Mouse (Mus musculus) frontal cortex, postnatal 10 days (tissue): ENCODE measurements around the gene Gm9376.

Experiments
- DNase-seq, 2 experiments: peaks; one replicate each; pipeline ENCODE4 v3.0.0; 2022; ENCODE audit warnings: low spot score in 2 of 2, mixed read lengths in 1 of 2

Gm9376 gene

GRCm38 (mm10) chr14:118266660-118267059 lies at the start of gene Gm9376:
Gene Gm9376, plus strand, starts transcription at chr14:118266960.
- no peak for DNase-seq

- DNase-seq = no peak
These were observed 45.9 kb upstream of the Gm9376 start for GRCm38 (mm10) chr14:118220885-118221284.

GRCm38 (mm10) chr14:118225061-118225743 lies 41.6 kb upstream of the Gm9376 start:
- DNase-seq = no peak

GRCm38 (mm10) chr14:118225911-118226310 lies 40.8 kb upstream of the Gm9376 start:
- no peak for DNase-seq

DNA sequence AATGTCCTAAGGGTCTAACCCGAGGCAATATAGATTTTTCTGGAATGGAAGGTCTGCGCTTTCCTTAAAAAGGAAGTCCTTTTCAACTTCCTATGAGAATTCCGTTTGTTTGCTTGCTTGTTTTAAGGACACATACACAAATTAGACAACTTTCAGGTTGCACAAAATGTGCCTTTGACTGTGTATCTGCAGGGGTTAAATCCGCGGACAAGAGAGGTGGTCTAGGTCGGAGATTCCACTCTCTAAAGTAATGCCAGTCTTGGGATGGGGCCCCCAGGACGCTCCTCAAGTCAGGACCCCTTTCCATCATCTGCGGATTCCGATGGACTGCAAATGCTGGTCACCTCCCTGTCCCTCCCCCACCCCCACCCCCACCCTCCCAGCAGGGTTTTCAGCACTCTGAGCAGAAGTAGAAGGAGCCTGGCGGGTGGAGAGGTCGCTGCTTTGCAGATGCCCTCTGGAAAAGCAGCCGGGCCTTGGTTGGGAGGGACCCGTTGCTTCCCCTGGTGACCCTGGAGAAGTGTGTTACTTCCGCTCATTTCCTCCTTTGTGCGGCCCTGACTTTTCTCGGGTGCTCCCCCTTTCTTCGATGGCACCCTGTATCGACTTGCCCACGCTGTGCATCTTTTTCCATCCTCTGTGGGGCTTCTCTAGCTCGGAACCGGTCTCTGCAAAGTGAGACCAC lies 40.1 kb upstream of the Gm9376 start:
- DNase-seq = no peak

- no peak for DNase-seq
These were observed 34.3 kb upstream of the Gm9376 start for GRCm38 (mm10) chr14:118232381-118232970.

GRCm38 (mm10) chr14:118233786-118234540 lies 32.8 kb upstream of the Gm9376 start:
- DNase-seq = no peak

DNA sequence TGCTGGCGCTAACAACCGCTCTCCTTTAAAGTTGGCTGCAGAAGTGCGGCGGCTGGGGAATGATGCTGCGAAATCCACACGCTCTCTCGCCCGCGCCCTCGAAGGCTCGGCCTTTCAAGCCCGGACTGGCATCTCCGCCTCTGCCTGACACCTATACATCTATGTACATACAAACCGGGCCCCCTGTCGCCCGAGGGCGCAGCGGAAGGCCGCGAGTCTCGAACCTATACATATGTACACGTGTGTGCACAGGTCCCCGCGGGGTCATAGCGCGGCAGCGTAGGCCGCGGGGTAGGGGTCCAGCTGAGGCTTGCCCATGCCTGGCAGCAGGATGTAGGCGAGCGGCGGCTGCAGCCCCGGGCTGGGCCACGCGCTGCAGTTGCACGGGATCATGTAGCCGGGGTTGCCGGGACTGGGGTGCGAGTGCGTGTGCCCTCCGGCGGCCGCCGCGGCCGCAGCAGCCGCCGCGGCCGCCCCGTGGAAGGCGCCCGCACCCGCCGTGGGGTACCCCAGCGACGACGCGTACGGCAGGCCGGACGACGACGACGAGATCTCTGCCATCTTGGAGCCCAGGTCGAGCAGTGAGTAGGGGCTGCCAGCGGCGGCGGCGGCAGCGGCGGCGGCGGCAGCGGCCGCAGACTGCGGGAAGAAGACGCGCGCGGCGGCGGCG lies 32.1 kb upstream of the Gm9376 start:
- no peak for DNase-seq

DNA sequence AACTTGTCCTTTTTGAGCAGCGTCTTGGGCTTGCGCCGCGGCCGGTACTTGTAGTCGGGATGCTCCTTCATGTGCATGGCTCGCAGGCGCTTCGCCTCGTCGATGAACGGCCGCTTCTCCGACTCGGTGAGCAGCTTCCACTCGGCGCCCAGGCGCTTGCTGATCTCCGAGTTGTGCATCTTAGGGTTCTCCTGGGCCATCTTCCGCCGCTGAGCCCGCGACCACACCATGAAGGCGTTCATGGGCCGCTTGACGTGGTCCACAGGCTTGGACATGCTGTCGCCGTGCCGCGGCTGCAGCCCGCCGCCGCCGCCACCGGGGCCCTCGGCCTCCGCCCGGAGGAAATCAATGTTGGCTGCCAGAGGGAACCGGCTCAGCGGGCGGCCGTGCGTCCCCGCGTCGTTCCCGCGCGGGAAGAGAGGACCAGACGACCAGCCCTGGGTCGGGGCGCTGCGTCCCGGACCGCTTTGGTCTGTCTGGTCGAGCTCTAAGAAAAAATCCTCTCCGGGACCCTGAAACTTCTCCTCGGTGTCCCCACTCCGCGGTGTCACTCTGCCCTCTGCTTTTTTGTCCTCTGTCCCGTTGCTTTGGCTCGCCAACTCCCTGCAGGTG lies 31.3 kb upstream of the Gm9376 start:
- DNase-seq = peak in 1 of 2 experiments; percentile 17

- DNase-seq = peak in 1 of 2 experiments; percentile 34
These were observed 30.5 kb upstream of the Gm9376 start for GRCm38 (mm10) chr14:118235973-118236885.

- peak; percentile 57 to 59 for DNase-seq
These were observed 29.9 kb upstream of the Gm9376 start, which contains the start of gene Sox21 for GRCm38 (mm10) chr14:118236886-118237289. Gene Sox21, minus strand, starts transcription at chr14:118237030.

DNA sequence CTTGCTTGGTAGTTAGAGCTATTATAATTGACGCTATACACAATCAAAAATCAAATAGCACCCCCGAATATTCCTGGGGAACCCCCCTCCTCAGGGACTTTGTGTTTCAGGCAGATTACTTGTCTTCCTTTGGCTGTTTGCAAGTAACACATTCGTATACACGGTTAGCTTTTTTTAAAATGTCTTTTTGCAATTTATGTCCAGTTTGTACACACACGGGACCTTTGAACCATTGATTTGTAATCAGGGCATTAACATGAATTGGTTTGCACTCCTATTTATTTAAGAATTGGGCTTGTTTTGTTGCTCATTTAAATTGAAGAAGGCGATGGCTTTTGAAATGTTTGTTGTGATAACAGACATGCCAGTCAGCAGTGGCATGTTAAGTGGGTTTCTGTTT lies 29.0 kb upstream of the Gm9376 start:
- DNase-seq = no peak

DNA sequence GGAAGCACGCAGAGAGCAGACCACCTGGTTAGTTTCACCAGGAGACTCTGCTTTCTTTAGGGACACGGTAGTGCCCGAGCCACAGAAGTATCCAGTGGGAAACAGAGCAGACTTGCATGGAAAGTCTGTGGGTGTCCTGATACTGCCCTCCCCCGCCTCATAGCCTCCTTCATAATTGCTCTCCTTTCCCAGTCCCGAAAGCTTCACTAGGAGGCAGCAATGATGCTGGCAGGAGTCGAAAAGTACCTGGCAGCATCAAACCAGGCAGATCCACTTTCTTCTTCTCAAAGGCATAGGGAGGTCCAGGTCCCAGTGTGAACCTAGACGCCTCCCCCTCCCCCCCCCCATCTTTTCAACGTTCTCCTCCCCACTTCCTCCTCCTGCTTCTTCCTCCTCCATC lies 27.4 kb upstream of the Gm9376 start:
- DNase-seq = no peak

GRCm38 (mm10) chr14:118241416-118241815 lies 25.3 kb upstream of the Gm9376 start:
- no peak for DNase-seq

DNA sequence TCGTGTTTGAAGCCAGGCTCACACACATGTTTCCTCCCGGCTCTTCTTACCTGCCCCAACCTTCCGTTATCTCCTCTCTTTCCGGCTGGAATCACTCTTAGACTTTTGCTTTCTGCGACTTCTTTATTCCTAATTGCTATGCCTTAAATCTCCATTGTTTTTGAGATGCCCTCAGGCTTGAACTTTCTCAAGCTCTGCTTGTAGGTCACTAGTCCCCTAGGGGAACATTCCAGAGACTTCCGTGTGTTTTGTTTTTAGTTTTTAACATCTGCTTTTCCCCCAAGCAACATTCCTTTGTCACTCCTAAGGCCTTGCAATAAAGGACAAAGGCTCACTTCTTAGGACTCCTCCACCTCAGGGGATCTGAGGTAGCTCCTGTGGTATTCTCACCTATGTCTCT lies 13.4 kb upstream of the Gm9376 start:
- DNase-seq = no peak

GRCm38 (mm10) chr14:118268849-118269248 lies 2.1 kb downstream of the Gm9376 start:
- DNase-seq = no peak

DNA sequence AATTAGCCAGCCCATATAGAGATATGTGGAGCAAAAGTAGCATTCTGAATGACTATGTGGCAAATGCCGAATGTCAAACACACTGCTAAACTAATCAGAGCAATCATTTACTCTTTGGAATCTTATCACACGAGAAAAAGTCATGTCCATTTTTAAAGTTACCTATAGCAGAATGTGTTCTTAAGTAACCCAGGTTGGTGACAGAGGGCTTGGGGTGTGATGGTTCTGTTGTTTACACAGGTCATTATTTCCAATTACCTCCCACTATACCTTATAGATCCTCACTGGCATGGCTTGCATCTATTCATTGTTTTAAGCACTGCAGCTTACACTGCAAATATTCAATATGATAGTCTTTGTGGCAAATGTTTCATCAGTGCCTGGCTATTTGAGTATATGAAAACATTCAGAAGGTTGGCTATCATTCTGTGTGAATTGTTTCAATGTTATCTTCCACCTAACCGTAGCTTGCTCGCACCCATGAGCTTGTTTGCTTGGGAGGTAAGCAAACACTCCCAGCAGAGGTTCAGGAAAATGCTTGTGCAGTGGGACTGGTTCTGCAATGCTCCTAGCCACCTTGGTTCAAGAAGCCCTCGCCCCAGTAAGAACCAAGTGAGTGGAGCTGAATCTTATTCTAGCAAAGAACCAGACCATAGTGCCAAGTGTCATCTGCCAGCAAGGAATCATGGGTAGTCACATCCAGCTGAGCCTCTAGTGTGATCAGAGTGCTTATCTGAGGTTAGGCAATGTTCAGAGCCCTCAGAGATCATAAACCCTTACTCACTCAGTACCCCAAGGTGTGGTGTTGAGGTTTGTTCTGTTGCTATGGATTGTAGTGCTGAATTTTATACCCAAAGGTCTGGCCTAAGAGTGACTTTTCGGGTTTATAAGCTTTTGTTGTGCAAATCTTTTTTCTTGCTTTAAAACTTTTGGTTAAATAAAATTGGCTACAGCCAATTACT lies 6.1 kb downstream of the Gm9376 start:
- DNase-seq = no peak

GRCm38 (mm10) chr14:118277704-118278498 lies 11.1 kb downstream of the Gm9376 start:
- DNase-seq = no peak
